Mouse (Mus musculus): Measurements from ENCODE around the gene Wfdc12. TPM values are rescaled to one million over a fixed set of nuclear protein-coding genes. Genes with fewer than 3 reads are reported as not detected.

Wfdc12 gene
- polyA plus RNA-seq, 1 experiment, result 0.42 TPM

DNA sequence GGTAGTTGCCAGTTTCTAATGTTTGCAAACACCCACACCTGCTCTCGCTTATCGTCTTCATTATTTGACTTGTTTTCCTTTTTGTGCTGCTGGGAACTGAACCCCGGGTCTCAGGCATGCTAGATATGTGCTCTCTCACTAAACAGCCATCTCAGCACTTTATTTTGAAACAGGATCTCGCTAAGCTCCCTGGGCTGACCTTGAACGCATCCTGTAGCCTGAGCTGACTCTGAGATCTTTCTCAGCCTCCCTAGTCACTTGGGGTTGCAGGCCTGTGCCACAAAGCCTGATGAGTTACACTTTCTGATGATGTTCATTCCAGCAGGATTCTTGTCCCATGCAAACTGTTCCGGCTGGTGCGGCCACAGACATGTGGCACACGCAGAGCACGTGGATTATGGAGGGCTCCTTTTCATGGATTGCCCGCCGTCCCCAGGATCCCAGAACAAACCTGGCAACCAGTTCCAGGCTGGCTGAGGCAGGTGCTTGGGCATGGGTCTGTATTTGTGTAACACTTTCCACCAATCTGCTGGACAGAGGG, 28.8 kb downstream of the Wfdc12 start:
- no peak for TF ChIP-seq POLR2A (IDR thresholded peaks at IDR 0.05; ENCODE audit: control insufficient read depth, extremely low read depth, insufficient read depth, low read length, poor library complexity)
- DNase-seq, result no peak
- Histone ChIP-seq H3K4me1 (replicated peaks; ENCODE audit: control insufficient read depth, insufficient read depth, low read length) (no peaks in the 10 kb centered on the region), H3K36me3 (ENCODE audit: control insufficient read depth, insufficient read depth, low read length) (no peaks in the 10 kb centered on the region), H3K27ac (ENCODE audit: control insufficient read depth, insufficient read depth, low read length) (no peak overlapping the region), H3K4me3 (ENCODE audit: control insufficient read depth, insufficient read depth, low read length) (no peak overlapping the region), H3K27me3 (ENCODE audit: control insufficient read depth, insufficient read depth, low read length) (no peaks in the 10 kb centered on the region)
- WGBS, result 90% methylated on average over 11 of the region's 11 CpGs

DNA sequence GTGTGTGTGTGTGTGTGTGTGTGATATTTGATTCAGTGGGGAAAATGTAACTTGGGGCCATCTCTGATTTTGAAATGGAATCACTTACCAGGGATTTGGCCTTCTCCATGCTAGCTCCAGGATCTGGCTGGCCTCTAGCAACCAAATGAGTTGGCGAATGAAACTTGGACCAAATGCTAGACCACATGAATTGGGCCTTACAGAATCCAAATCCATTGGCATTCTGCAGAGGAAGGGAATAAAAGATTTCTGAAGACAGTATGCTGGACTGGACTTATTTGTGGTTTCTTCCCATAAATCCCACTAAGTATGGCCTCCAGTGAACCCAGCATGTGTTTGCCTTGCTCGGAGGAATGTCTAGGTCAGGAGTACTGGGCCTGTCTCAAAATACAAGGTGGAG, 31.6 kb downstream of the Wfdc12 start:
- Histone ChIP-seq H3K4me1 (replicated peaks; ENCODE audit: control insufficient read depth, insufficient read depth, low read length) (no peaks in the 10 kb centered on the region), H3K36me3 (ENCODE audit: control insufficient read depth, insufficient read depth, low read length) (peaks cover 16% of the 10 kb centered on the region), H3K27me3 (ENCODE audit: control insufficient read depth, insufficient read depth, low read length) (no peaks in the 10 kb centered on the region), H3K4me3 (ENCODE audit: control insufficient read depth, insufficient read depth, low read length) (no peak overlapping the region), H3K27ac (ENCODE audit: control insufficient read depth, insufficient read depth, low read length) (no peak overlapping the region)
- TF ChIP-seq POLR2A (IDR thresholded peaks at IDR 0.05; ENCODE audit: control insufficient read depth, extremely low read depth, insufficient read depth, low read length, poor library complexity), result no peak
- no peak for TF ChIP-seq CTCF (IDR thresholded peaks at IDR 0.05; ENCODE audit: borderline replicate concordance, control insufficient read depth, extremely low read depth, insufficient read depth, low read length, poor library complexity)
- no peak for DNase-seq
- WGBS, result 93% methylated on average over 2 of the region's 2 CpGs

DNA sequence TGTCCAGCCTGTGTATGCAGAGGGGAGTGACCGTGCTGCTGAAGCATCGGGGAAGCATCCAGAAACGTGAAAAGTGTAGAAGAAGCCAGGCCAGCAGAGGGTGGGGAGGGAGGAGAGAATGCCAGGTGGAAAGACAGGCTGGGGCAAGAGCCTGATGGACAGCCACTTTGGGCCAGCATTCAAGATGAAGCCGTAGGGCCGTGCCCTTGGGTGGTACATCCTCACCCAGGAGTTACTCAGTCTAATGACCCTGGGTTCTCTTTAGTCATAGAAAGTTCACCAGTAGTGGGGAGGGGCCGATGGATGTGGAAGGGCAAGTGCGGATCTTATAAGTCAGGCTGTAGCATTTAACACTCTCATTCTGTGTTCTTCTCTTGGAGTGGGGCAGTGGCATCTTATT, 34.2 kb downstream of the Wfdc12 start:
- no peak overlapping the region for H3K27ac ChIP-seq (ENCODE audit: control insufficient read depth, insufficient read depth, low read length)
- DNase-seq, result no peak
- no peaks in the 10 kb centered on the region for H3K4me1 ChIP-seq (replicated peaks; ENCODE audit: control insufficient read depth, insufficient read depth, low read length)
- 96% methylated on average over 7 of the region's 7 CpGs for WGBS
- no peak for TF ChIP-seq CTCF (IDR thresholded peaks at IDR 0.05; ENCODE audit: borderline replicate concordance, control insufficient read depth, extremely low read depth, insufficient read depth, low read length, poor library complexity)
- TF ChIP-seq POLR2A (IDR thresholded peaks at IDR 0.05; ENCODE audit: control insufficient read depth, extremely low read depth, insufficient read depth, low read length, poor library complexity), result no peak
- no peak overlapping the region for H3K4me3 ChIP-seq (ENCODE audit: control insufficient read depth, insufficient read depth, low read length)
- no peaks in the 10 kb centered on the region for H3K27me3 ChIP-seq (ENCODE audit: control insufficient read depth, insufficient read depth, low read length)
- H3K36me3 ChIP-seq (ENCODE audit: control insufficient read depth, insufficient read depth, low read length), result peaks cover 42% of the 10 kb centered on the region

DNA sequence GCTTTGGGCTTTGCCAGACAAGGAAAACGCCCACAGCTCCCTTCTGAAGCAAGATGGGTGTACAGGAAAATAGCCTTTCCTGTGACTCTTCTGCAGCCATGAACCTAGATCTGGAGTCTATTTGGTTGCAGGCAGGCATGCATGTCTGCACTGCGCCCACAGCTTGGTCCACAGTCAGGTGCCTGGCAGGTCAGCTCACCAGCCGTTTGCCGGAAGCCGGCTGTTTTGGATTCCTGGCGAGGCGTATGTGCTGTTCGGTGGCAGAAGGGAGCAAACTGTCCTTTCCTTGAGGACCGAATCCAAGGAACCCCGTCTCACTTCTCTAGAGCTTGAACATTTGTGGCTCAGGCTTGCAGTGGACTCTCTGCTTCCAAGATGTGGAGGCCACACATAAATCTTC, 36.4 kb downstream of the Wfdc12 start:
- H3K27me3 ChIP-seq (ENCODE audit: control insufficient read depth, insufficient read depth, low read length), result no peaks in the 10 kb centered on the region
- H3K4me3 ChIP-seq (ENCODE audit: control insufficient read depth, insufficient read depth, low read length), result no peak overlapping the region
- no peak for TF ChIP-seq CTCF (IDR thresholded peaks at IDR 0.05; ENCODE audit: borderline replicate concordance, control insufficient read depth, extremely low read depth, insufficient read depth, low read length, poor library complexity)
- no peak for TF ChIP-seq POLR2A (IDR thresholded peaks at IDR 0.05; ENCODE audit: control insufficient read depth, extremely low read depth, insufficient read depth, low read length, poor library complexity)
- H3K4me1 ChIP-seq (replicated peaks; ENCODE audit: control insufficient read depth, insufficient read depth, low read length), result no peaks in the 10 kb centered on the region
- no peak overlapping the region for H3K27ac ChIP-seq (ENCODE audit: control insufficient read depth, insufficient read depth, low read length)
- 97% methylated on average over 10 of the region's 10 CpGs for WGBS
- no peak for DNase-seq
- peaks cover 57% of the 10 kb centered on the region for H3K36me3 ChIP-seq (ENCODE audit: control insufficient read depth, insufficient read depth, low read length)

DNA sequence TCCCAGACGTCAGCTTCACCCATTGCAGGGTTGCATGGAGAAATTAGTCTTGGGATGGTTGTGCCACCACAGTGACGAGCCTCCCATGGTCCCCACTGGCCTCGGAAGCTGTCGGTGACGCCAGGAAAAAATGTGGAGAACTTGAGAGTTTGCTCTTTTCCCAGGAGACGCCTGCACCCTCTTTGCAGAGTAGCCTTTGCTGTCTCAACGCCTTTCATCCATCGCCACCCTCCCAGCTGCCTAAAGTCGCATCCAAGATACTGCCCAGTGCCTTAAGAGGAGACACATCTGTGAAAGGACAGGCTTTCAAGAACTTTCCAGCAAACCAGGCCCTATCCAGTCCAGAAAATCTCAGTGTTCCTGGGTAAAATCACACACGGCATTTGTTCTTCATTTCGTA, 38.1 kb downstream of the Wfdc12 start:
- Histone ChIP-seq H3K36me3 (ENCODE audit: control insufficient read depth, insufficient read depth, low read length) (peaks cover 67% of the 10 kb centered on the region), H3K27me3 (ENCODE audit: control insufficient read depth, insufficient read depth, low read length) (no peaks in the 10 kb centered on the region), H3K4me1 (replicated peaks; ENCODE audit: control insufficient read depth, insufficient read depth, low read length) (no peaks in the 10 kb centered on the region), H3K27ac (ENCODE audit: control insufficient read depth, insufficient read depth, low read length) (no peak overlapping the region), H3K4me3 (ENCODE audit: control insufficient read depth, insufficient read depth, low read length) (no peak overlapping the region)
- TF ChIP-seq POLR2A (IDR thresholded peaks at IDR 0.05; ENCODE audit: control insufficient read depth, extremely low read depth, insufficient read depth, low read length, poor library complexity) (no peak), CTCF (IDR thresholded peaks at IDR 0.05; ENCODE audit: borderline replicate concordance, control insufficient read depth, extremely low read depth, insufficient read depth, low read length, poor library complexity) (no peak)
- WGBS, result 97% methylated on average over 11 of the region's 11 CpGs
- DNase-seq, result no peak

DNA sequence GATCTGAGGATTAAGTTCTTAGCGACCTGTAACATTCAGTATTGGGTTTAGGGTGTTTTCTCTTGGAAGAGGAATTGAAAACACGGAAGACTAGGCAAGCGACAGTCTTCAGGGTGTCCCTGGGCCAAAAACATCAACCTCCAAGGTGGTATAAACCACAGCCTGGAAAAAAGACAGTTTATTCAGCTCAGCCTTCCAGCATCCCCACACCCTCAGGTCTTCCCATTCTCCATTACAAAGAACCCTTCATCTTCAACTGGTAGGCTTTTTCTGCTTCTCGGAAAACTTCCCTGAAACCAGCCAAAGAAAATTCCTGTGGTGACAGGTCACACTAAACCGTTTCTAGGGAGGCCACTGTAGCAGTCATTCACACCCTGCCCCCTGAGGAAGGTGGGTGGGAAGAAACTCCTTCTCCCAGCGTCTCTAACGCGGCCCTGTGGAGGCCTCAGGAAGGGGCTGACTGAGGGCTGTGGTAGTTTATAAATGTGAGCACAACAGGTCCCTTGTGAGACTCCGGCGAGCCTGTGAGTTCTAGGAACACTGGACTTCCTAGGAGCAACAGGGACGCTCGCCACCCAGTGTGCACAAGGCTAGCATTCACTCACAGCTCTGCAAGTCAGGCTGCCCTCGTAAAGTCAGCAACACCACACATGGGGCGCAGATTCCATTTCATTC, 40.2 kb downstream of the Wfdc12 start:
- no peak for DNase-seq
- no peaks in the 10 kb centered on the region for H3K27me3 ChIP-seq (ENCODE audit: control insufficient read depth, insufficient read depth, low read length)
- TF ChIP-seq CTCF (IDR thresholded peaks at IDR 0.05; ENCODE audit: borderline replicate concordance, control insufficient read depth, extremely low read depth, insufficient read depth, low read length, poor library complexity) (no peak), POLR2A (IDR thresholded peaks at IDR 0.05; ENCODE audit: control insufficient read depth, extremely low read depth, insufficient read depth, low read length, poor library complexity) (no peak)
- H3K27ac ChIP-seq (ENCODE audit: control insufficient read depth, insufficient read depth, low read length), result no peak overlapping the region
- peaks cover 72% of the 10 kb centered on the region for H3K36me3 ChIP-seq (ENCODE audit: control insufficient read depth, insufficient read depth, low read length)
- no peaks in the 10 kb centered on the region for H3K4me1 ChIP-seq (replicated peaks; ENCODE audit: control insufficient read depth, insufficient read depth, low read length)
- H3K4me3 ChIP-seq (ENCODE audit: control insufficient read depth, insufficient read depth, low read length), result no peak overlapping the region
- 92% methylated on average over 14 of the region's 14 CpGs for WGBS

DNA sequence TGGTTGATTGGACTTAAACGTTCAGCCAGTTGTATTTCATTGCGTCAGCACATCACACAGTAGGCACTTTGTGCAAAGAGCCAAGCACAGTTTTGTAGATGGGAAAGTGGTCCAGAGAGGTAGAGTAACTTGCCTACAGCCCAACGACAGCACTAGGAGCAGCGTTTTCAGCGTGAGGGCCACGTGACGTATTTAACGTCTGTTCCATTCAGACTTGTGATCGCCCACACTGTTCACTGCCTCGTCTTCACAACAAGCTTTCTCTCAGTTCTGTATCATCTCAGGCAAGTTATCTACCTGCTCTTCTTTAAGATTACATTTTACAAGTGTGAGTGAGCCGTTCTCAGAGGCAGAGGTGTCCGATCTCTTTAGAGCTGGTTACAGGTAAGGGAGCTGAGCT, 43.9 kb downstream of the Wfdc12 start:
- Histone ChIP-seq H3K27me3 (ENCODE audit: control insufficient read depth, insufficient read depth, low read length) (no peaks in the 10 kb centered on the region), H3K27ac (ENCODE audit: control insufficient read depth, insufficient read depth, low read length) (no peak overlapping the region), H3K4me1 (replicated peaks; ENCODE audit: control insufficient read depth, insufficient read depth, low read length) (no peaks in the 10 kb centered on the region), H3K4me3 (ENCODE audit: control insufficient read depth, insufficient read depth, low read length) (no peak overlapping the region), H3K36me3 (ENCODE audit: control insufficient read depth, insufficient read depth, low read length) (peaks cover 55% of the 10 kb centered on the region)
- TF ChIP-seq POLR2A (IDR thresholded peaks at IDR 0.05; ENCODE audit: control insufficient read depth, extremely low read depth, insufficient read depth, low read length, poor library complexity) (no peak), CTCF (IDR thresholded peaks at IDR 0.05; ENCODE audit: borderline replicate concordance, control insufficient read depth, extremely low read depth, insufficient read depth, low read length, poor library complexity) (no peak)
- 97% methylated on average over 12 of the region's 12 CpGs for WGBS
- no peak for DNase-seq
